Mouse (Mus musculus) C2C12 (cell line): ENCODE results near the gene Lrmda.

Source experiments
- CTCF ChIP-seq: IDR thresholded peaks from one replicate; pipeline ENCODE4 v1.5.1; 2011; ENCODE audit not compliant: control insufficient read depth, insufficient read depth, insufficient read length
- MYOD1 ChIP-seq: IDR thresholded peaks from one replicate; pipeline ENCODE4 v1.6.1; 2011; ENCODE audit warnings: low read depth; ENCODE audit not compliant: control insufficient read depth, insufficient read length

- TF ChIP-seq CTCF (no peak), MYOD1 (no peak)
Measured at GRCm38 (mm10) chr14:22335101-22335820, 315.7 kb downstream of the Lrmda start.
